Mouse (Mus musculus) lung, postnatal 0 days (tissue): ENCODE results near the gene Cyp2s1. TPM values are rescaled to one million over a fixed set of nuclear protein-coding genes. Genes with fewer than 3 reads are reported as not detected.

ENCODE experiments used
- ATAC-seq: fragments of 200-750 bp; cut with Nextera tagmentation; 2 replicates; pipeline ENCODE4 v1.8.0; 2017; ENCODE audit warnings: moderate library complexity
- DNase-seq: peaks from one replicate; pipeline ENCODE4 v3.0.0-alpha.2; 2016; ENCODE audit warnings: low spot score
- H3K27ac ChIP-seq: fragments of 300-500 bp; sonication (generic); 2 replicates; pipeline ENCODE4 v1.5.1; 2014; ENCODE audit warnings: antibody characterized with exemption, mild to moderate bottlenecking, low read length, mixed read lengths
- H3K27me3 ChIP-seq: fragments of 300-500 bp; sonication (generic); replicated peaks from 2 replicates; pipeline ENCODE4 v1.6.1; 2014; ENCODE audit warnings: low read length, mixed read lengths; ENCODE audit not compliant: insufficient read depth
- H3K36me3 ChIP-seq: fragments of 300-500 bp; sonication (generic); 2 replicates; pipeline ENCODE4 v1.6.1; 2014; ENCODE audit warnings: low read length, mixed read lengths; ENCODE audit not compliant: insufficient read depth
- H3K4me1 ChIP-seq: fragments of 300-500 bp; sonication (generic); 2 replicates; pipeline ENCODE4 v1.6.1; 2014; ENCODE audit warnings: antibody characterized with exemption, low read depth, low read length, mixed read lengths; ENCODE audit not compliant: insufficient read depth
- H3K4me2 ChIP-seq: fragments of 300-500 bp; sonication (generic); replicated peaks from 2 replicates; pipeline ENCODE4 v1.6.1; 2014; ENCODE audit warnings: low read depth, mild to moderate bottlenecking, low read length, moderate library complexity, mixed read lengths
- H3K4me3 ChIP-seq: fragments of 300-500 bp; sonication (generic); 2 replicates; pipeline ENCODE4 v1.5.1; 2014; ENCODE audit warnings: low read depth, low read length
- H3K9ac ChIP-seq: fragments of 300-500 bp; sonication (generic); replicated peaks from 2 replicates; pipeline ENCODE4 v1.6.1; 2014; ENCODE audit warnings: low read depth, mild to moderate bottlenecking
- H3K9me3 ChIP-seq: fragments of 300-500 bp; sonication (generic); 2 replicates; pipeline ENCODE4 v1.6.1; 2016; ENCODE audit warnings: low read length, mixed read lengths
- CTCF ChIP-seq: IDR thresholded peaks from 2 replicates; pipeline ENCODE4 v1.5.1; 2016; ENCODE audit warnings: antibody characterized with exemption, mild to moderate bottlenecking
- EP300 ChIP-seq: IDR thresholded peaks from 2 replicates; pipeline ENCODE4 v1.6.1; 2016; ENCODE audit warnings: antibody characterized with exemption, mild to moderate bottlenecking, control low read depth
- WGBS: fragments of 180-500 bp; shearing (Covaris S2); extraction: QIAGEN DNeasy Blood & Tissue Kit; methylation state at CpG from one replicate; pipeline ENCODE4 v1.1.7; 2014; 5-methylcytosine and 5-hydroxymethylcytosine counted together
- polyA plus RNA-seq: library from polyadenylated mRNA; unstranded; fragments of >200 nt; fragmentation: Nextera tagmentation; extraction: Ambion mirVana; gene quantifications from 2 replicates; pipeline ENCODE4 v1.2.1, GENCODE M21; 2015

Cyp2s1 gene
- polyA plus RNA-seq, 1 experiment from 2014 or later, result 53.1 TPM

DNA sequence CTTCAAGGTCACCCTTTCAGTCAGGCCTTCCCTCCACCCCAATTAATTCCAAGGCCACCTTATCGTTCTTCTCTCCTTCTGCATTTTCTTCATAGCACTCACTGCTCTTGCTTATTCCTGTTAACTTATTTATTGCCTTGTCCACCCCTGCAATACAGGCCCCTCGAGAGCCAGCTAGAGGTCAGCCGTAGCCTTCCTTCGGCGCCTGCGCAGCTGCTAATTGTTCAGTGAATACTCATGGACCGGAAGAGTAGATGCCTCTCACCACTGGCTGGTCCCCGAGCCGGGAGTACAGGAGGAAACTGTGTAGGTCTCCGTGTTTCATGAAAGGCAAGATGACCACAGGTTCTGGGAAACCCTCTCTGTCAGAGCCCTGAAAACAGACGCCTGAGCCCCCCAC lies 53.0 kb downstream of the Cyp2s1 start:
- H3K36me3 ChIP-seq, result no peaks in the 10 kb centered on the region
- no peaks in the 10 kb centered on the region for H3K27me3 ChIP-seq
- H3K27ac ChIP-seq, result peak overlapping the region; percentile 66
- no peaks in the 10 kb centered on the region for H3K4me1 ChIP-seq
- TF ChIP-seq CTCF (no peak), EP300 (no peak)
- DNase-seq (no peak), ATAC-seq (no peak)
- H3K4me3 ChIP-seq, result no peak overlapping the region
- H3K9ac ChIP-seq, result 0 out of 2 replicates have a peak overlapping the region, but pooled peaks have one; percentile 32
- no peaks in the 10 kb centered on the region for H3K9me3 ChIP-seq
- no peak overlapping the region for H3K4me2 ChIP-seq
- 56% methylated on average over 11 of the region's 11 CpGs for WGBS

GRCm38 (mm10) chr7:25761354-25761753 lies 55.4 kb downstream of the Cyp2s1 start:
- Histone ChIP-seq H3K4me1 (no peaks in the 10 kb centered on the region), H3K4me2 (no peak overlapping the region), H3K4me3 (no peak overlapping the region), H3K9me3 (no peaks in the 10 kb centered on the region), H3K9ac (no peak overlapping the region), H3K27ac (no peak overlapping the region), H3K36me3 (no peaks in the 10 kb centered on the region), H3K27me3 (no peaks in the 10 kb centered on the region)
- TF ChIP-seq EP300 (no peak), CTCF (no peak)
- 55% methylated on average over 10 of the region's 10 CpGs for WGBS
- DNase-seq (peak; percentile 30), ATAC-seq (no peak)

- ATAC-seq (peak; percentile 46), DNase-seq (peak; percentile 96)
- WGBS, result under 1% methylated on average over 18 of the region's 18 CpGs
- H3K27me3 ChIP-seq, result no peaks in the 10 kb centered on the region
- H3K4me3 ChIP-seq, result peak overlapping the region; percentile 97
- peaks cover 17% of the 10 kb centered on the region; the same call in 1 of the 2 replicates for H3K4me1 ChIP-seq
- no peaks in the 10 kb centered on the region for H3K9me3 ChIP-seq
- H3K9ac ChIP-seq, result no peak overlapping the region; the same call in 1 of the 2 replicates
- H3K36me3 ChIP-seq, result no peaks in the 10 kb centered on the region
- H3K4me2 ChIP-seq, result peak overlapping the region; percentile 60
- TF ChIP-seq EP300 (peak; percentile 59; the same call in 1 of the 2 replicates), CTCF (peak; percentile 84)
- peak overlapping the region; percentile 100 for H3K27ac ChIP-seq
These were observed 60.7 kb downstream of the Cyp2s1 start for GRCm38 (mm10) chr7:25756011-25756410.

DNA sequence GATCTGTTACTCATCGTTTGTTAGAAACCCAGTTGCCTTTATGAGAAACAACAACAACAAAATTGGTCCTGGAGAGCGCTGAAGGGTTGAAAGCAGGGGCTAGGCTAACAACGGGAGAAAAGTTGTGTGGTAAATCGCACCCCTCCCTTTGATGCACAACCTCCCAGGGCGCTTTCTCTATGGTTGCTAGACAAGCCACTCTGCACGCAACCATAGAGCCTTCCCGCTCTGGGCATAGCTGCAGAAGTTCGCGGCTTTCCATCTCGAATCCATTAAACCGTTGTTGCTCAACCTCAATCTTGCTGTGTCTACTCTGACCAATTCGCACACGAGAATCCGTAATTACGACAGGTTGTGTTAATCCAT lies 61.3 kb downstream of the Cyp2s1 start:
- peak overlapping the region; percentile 60 for H3K4me2 ChIP-seq
- H3K27me3 ChIP-seq, result no peaks in the 10 kb centered on the region
- TF ChIP-seq CTCF, result no peak
- TF ChIP-seq EP300, result peak; percentile 29
- ATAC-seq, result peak; percentile 49
- no peak overlapping the region; the same call in 1 of the 2 replicates for H3K9ac ChIP-seq
- H3K4me3 ChIP-seq, result peak overlapping the region; percentile 97
- DNase-seq, result no peak
- 0% methylated on average over 15 of the region's 15 CpGs for WGBS
- H3K4me1 ChIP-seq, result peaks cover 17% of the 10 kb centered on the region; the same call in 1 of the 2 replicates
- H3K27ac ChIP-seq, result peak overlapping the region; percentile 100
- H3K9me3 ChIP-seq, result no peaks in the 10 kb centered on the region
- peaks cover 2% of the 10 kb centered on the region; the same call in 1 of the 2 replicates for H3K36me3 ChIP-seq

DNA sequence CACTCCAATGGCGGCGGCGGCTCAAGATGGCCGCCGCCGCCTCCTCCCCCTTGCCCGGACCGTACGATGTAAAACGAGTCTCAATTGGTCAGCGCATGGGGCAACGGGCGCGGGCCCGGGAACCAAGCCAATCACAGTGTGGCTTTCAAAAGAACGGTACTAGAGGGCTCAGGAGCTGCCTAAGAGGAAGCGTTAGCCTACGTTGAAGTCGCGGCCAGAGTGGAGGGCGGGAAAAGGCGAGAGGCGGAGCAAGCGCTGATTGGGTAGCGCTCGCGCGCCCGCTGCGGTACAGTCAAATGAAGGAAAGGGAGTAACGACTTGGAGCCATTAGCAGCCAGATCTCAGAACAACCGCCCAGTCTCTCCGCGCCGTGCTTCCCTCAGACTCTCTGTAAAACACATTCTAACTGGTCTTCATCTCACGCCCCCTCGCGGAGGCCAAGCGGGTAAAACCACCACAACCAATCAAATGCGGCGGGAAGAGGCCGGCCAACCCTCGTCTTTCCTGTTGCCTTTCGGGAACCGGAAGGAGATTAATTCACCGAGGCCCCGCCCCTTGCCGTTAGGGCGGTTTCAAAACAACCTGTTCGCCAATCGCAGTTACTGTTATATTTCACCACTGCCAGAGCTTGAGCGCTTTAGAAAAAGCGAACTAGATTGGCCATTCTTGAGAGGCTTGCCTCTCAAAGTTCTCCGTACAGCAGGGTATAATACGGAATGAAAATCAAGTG lies 61.8 kb downstream of the Cyp2s1 start, which contains the start of gene Hnrnpul1:
Hnrnpul1 (minus strand) TSS at position 20 of the 730 bp plus-strand sequence.
- Histone ChIP-seq H3K4me1 (peaks cover 17% of the 10 kb centered on the region; the same call in 1 of the 2 replicates), H3K9ac (peak within 1 kb of the TSS; percentile 99), H3K36me3 (peaks cover 5% of the 10 kb centered on the region; the same call in 1 of the 2 replicates), H3K9me3 (no peaks in the 10 kb centered on the region), H3K4me2 (peak within 1 kb of the TSS; percentile 72), H3K4me3 (peak within 1 kb of the TSS; percentile 97), H3K27ac (peak within 1 kb of the TSS; percentile 100), H3K27me3 (no peaks in the 10 kb centered on the region)
- ATAC-seq (peak; percentile 91), DNase-seq (peak; percentile 99)
- TF ChIP-seq EP300 (no peak; the same call in 1 of the 2 replicates), CTCF (peak; percentile 64)
- 1% methylated on average over 47 of the region's 55 CpGs for WGBS

DNA sequence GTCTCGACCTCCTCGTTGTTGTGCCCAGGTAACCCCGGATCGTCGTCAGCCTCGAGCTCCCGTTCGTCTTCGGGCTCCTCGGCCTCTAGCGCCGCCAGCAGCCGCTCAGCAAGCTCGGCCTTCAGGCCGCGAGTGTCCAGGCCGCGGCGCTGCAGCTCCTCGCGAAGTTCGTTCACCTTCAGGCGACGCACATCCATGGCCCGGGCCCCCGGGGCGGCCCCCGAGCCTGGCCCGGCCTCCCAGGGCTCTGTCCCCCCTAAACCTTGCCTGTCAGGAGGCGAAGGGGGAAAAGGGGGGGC lies 62.3 kb downstream of the Cyp2s1 start:
- peak overlapping the region; percentile 100 for H3K27ac ChIP-seq
- peaks cover 10% of the 10 kb centered on the region; the same call in 1 of the 2 replicates for H3K36me3 ChIP-seq
- H3K9ac ChIP-seq, result peak overlapping the region; percentile 99
- no peaks in the 10 kb centered on the region for H3K9me3 ChIP-seq
- no peak for TF ChIP-seq EP300
- TF ChIP-seq CTCF, result peak; percentile 65
- peaks cover 17% of the 10 kb centered on the region; the same call in 1 of the 2 replicates for H3K4me1 ChIP-seq
- ATAC-seq (no peak), DNase-seq (no peak)
- H3K4me3 ChIP-seq, result peak overlapping the region; percentile 97
- no peaks in the 10 kb centered on the region for H3K27me3 ChIP-seq
- 2% methylated on average over 27 of the region's 30 CpGs for WGBS
- H3K4me2 ChIP-seq, result peak overlapping the region; percentile 72
